Mouse (Mus musculus) thymus, postnatal 36 days (tissue): ENCODE data around the gene Otor.

ENCODE experiments used
- DNase-seq, 2 experiments: peaks; one replicate each; pipeline ENCODE4 v3.0.0; 2022; ENCODE audit warnings: mixed read lengths in 2 of 2

Gene Otor

DNA sequence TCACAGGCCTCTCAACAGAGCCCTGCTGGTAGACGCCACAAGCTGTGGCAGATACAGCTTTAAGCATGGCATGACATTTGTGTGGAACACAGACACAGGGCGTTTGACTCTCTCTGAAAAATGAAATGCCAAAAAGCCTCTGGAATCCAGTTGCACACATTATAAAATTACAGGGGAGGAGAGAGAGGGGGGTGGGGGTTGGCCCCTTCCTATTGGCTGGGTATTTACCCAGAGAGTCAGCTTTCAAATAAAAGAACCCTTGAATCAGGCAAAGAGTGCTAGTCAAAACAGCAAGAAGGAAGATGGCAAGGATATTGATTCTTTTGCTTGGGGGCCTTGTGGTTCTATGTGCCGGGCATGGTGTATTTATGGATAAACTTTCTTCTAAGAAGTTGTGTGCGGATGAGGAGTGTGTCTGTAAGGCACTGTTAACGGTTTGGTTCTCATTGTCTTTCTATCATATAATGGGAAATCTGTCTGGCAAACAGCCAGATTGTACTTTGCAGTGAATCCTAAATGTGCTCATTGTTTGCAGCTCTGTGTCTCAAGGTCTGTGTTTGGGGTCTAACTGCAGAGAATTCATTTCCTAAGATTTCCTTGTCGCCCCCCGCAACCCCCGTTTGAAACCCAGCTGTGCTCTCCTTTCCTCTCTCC lies at the start of gene Otor:
Otor (plus strand) TSS at position 276 of the 654 bp plus-strand sequence.
- DNase-seq, result no peak

DNA sequence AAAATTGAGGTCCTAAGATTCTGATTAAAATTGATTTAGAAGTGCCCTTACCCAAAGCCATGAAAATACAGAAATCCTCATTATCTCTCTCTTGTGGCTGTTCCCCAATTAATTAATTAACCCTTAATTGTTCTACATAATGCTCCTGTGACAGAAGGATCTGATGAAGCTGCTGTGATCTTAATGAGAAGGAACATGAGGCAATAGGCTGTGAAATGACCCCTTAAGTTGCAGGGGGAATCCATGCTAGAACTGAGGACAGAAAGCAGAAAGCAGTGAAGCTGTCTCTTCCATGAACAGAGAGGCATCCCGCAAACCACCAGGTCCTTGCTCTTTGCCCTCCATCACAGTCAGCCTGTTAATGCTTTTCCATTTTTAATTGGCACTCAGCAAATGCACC lies 47.0 kb upstream of the Otor start:
- no peak for DNase-seq

DNA sequence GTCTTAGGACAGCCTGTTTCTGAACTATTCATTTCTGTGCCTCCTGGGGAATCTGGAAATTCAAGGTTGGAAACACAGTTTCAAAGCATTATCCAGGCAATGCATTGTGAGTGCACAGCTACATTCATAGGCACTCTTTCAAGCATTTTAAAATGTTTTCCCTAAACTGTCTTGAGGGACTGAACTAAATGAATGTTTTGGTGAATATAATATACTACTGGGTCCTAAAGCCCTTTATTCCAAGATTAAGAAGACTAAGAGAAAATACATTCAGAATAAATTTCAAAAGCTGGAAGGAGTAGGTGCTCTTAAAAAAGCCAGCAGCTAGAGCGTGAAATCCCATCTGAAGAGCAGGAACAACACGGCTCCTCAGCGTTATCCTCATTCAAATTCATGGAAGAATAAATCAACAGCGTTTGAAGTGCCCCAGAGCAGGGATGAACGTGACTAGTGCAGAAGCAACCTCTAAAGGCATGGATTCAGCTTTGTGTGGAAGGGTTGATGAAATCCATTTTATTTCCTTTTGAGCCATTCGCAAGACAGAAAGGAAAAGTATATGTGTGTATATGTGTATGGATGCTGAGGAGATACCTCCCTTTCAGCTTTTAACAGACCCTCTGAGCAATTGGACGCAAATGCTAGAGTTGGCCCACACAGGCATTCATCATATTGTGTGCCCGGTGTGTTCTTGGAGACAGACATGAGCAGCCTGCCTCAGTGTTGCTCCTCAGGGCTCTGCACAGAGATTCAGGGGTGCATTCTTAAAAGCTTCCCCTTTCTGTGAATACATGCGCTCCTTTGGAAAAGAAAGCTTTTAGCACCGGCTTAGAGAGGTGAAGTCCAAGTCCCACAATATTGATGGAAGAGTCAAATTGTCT lies 45.7 kb upstream of the Otor start:
- no peak for DNase-seq

DNA sequence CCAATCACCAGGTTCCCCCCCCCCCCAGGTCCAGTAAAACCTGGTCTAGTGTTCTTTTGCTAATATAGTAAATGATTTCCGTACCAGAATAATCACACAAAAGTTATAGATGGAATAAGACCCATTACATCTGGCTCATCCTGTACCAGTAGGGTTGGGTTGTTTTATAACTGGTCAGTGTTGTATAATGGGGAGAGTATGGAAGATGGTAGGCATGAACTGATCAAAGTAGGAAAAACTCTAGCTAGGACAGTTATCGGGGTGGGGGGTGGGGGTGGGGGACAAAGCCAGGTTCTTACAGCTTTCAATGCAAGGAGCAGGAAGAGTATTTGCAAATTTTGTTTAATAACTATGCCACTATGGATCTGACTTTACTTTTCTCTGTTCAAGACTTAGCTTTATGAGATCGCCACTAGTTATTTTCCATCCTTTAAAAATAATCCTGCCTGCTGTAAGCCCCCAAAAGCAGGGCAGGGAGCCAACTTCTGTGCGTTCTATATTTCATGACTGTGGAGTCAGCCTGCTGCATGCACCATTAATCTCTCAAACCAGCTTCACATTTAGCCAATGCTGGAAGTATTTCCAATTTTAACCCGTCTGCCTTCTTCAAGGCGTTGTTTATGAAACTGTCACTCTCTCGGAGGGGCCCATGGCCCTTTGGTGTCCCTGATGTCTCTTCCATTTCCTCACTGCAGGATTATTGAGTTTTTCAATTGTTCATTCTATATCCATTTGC lies 43.8 kb upstream of the Otor start:
- DNase-seq, result no peak

DNA sequence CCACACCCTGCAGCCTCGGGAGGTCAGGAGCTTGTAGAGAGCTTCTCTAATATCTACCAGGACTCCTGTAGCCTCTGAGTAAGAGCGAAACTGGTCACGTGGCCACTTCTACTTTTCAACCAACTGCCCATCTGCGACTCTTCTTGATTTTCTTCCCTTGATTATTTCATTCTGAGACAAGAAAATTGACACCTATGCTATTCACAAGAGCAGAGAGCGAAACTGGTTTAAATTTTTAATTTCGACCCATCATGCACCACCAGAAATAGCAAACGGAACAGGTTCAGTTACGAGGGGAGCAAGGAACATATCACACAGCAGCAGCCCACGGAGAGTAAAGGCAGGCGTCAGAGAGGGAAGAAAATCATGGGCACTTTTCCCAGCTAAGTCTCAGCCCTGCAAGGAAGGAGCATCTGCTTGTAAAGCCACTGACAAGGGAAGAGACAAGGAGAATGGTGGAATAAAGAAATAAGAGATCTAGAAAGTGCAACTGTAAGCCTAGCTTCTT lies 43.1 kb upstream of the Otor start:
- no peak for DNase-seq

DNA sequence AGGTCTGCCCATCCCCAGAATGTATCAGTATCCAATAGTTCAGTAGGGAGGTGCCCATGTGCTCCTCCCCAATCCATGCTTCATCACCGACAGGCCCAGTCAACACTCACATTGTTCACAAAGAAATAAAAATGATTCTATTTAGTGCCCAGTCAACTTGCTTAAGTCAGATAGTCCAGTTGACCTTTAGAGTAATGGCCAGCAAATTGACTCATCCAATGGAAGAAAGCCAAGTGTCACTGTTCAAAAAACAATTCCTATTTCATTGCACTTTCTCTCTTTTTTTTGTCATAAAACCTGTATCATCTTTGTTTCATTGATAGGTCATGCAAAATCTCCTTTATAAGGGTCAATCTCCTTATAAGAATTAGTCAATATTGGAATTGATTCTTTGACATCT lies 36.7 kb upstream of the Otor start:
- DNase-seq, result no peak

DNA sequence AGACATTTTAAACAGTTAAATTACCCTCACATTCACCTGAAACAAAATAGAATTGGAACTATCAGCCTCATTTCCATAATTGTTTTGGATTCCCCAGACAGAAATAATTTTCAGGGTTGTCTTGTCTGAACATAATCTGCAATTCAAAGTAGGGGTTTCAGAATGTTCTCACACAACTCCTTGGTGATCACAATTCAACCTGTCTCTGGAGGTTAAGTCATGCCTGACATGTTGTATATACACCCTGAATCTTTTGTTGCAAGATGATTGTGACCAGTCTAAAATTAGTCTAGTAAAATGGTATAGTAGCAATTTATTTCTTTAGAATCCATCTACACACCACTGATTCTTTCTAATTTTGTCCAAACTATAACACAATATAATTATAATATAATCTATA lies 23.0 kb upstream of the Otor start:
- no peak for DNase-seq

DNA sequence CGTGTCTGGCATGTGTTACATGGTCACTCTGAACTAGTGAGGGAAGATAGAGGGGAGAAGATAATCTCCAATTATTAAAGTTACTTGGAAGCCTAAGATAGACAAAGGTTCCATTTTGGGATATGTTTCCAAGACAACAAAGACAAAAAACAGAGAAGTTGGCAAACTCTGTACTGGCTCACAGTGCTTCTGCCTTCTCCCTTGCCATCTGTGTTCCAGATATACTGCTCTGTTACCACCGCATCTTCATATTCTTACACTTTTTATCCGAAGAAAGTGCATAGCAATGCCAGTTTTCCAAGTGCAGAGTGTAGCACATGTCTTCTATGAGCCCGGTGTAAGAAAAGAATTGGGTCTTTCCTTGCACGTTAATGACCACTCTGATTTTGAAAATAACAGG lies 21.5 kb upstream of the Otor start:
- DNase-seq, result no peak

DNA sequence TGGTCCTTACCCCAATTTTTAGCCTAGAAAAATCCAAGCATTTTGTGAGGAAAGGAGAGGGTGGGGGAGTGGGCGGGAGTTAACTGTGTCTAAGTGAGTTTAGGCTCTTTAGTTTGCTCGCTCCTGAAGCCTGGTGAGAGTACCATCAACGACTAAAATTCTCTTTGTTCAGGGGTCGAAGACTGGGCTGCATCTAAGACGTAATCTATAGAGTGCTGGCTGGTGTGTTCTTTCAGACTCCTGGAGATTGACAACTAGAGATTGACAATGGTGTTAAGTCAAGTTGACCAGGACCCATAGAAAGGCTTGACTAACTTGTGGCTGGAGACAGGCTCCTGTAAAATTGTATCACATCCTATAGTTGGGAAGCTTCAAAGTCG lies 15.9 kb upstream of the Otor start:
- DNase-seq, result no peak

DNA sequence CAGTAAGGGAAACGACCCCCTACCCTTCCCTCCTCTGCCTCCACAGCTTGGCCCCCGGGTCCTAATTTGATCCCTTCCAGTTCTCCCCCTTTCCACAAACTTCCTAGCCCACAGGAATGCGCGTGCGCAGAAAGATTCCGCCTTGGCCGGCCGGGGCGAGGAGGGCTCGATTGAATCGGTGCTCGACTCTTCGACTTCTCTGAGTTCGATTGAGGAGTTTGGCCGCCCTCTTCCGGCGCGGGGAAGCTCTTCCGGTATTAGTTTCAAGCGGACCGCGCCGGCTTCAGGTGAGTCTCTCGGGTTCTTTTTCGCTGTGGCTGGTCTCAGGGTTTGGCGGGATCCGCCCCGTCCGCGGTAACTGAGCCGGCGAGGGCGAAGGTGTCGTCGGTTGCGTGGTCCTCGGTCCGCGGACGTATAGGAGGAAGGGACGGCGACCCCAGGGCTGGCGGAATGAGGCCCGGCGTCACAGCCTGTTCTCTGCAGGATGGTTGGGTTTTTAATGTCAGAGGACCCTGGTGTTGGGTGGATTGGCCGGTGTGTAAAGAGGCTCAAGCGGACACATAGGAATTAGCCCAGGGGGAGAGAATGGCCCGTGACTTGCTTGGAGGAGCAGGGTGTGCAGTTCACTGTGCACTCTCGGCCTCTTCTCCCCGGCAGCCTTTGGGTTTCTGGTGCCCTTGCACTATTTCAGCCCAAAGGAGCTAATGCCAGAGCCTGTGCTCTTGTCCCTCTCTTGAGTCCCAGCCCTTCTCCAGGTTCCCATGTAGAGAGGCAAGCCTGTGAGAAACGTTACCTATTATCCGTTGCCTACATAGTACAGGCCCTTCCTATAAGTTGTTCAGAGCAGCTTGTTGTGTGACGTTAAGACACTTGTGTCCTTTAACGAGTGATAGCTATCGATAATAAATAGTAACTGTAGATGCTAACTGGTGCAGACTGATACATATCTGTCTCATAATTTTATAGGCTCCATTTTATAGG lies 15.2 kb upstream of the Otor start, which contains the start of gene Snrpb2:
Snrpb2 (plus strand) TSS at position 228 of the 981 bp plus-strand sequence.
- peak; percentile 77 to 81 for DNase-seq

DNA sequence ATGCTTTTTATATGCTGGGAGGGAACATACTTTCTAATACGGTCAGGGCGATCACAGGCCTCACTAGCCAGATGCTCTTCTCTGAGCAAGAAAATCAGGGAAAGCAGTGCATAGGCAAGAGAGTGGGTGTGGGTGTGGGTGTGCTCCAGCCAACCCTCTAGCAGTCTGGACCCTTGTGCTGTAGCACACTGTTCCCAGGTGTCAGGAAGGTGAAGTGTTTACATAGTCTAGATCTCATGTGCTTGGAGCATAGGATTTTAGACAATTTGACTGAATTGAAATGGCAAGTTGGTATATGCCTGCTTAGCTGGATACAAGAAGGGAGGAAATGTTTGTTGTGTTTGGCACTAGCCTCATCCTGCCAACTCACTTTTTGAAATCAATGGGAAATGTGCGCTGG lies 12.4 kb upstream of the Otor start:
- DNase-seq, result no peak

DNA sequence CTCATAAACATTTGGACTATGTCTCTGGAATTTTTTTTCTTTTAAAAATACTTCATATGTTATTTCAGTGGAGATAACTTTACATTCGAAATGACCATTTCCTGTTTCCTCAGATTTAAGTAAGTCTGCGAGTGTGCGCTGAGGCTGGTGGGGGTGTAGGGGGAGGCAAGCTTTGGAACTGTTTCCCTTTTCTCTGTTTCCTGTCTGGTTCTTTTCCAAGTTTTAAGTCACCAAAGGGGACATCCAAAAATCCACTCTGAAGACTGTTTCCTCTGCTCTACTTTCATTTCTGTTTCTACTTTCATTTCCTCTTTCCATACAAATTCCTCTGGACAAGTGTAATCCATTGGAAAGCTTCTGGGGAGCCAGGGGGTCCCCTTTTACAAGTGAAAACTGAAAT lies 3.4 kb downstream of the Otor start:
- no peak for DNase-seq

DNA sequence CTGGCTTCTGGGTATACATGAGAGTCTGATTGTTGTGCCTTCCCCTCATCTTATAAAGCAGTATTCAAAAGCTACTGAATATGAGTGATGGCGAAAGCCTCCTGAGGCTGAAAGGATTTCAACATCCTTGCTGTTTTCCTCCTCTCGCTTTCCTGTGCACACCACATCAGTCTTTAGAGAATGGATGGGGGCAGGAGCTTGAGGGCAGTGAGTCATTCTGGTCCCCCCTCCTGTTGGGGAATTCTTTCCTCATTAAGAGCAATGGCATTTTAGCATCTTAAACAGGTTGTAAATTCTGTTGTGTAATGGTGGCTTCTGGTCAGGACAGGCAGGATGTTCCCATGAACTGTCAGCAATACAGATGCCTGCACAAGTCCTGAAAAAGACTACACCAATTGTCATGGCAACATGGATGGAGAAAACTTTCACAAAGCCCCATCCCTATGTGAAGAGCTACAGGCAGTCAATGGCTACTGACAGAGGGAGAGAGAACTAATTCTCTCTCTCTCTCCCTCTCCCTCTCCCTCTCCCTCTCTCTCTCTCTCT lies 6.7 kb downstream of the Otor start:
- DNase-seq, result no peak

DNA sequence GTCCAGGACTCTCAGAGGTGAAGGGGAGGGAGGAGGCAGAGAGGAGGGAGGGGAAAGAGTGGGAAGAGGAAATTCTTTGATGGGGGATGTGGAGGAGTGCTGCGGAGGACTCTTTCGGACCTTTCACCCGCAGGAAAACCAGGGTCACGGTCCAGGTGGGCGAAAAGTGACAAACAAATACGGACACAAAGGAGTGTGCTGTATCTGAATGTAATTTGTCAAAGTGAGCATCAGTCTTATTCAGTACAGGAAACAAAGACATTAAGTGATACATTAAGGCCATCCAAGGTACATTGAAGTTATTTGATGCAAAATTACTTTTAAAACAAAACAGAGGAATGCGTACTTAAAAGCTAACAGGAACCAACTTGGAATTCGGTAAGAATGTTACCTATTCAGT lies 11.6 kb downstream of the Otor start:
- DNase-seq, result no peak

DNA sequence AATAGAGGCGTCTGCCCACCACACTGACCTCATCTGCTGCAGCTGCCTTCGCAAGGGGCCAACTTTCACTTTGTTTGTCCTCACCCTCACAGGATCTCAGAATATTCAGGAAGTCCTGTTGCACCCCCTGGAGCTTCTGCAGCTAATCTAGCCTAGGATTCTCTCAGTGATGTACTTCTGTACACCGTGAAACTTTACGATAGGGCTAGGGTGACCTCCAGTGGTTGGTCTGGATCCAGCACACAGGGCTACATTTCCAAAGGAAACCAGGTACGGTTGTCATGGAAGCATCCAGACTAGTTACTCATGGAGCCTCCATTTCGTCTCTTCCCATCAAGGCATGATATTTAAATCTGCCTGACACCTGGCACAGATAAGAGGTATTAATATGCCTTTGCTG lies 15.5 kb downstream of the Otor start:
- no peak for DNase-seq

DNA sequence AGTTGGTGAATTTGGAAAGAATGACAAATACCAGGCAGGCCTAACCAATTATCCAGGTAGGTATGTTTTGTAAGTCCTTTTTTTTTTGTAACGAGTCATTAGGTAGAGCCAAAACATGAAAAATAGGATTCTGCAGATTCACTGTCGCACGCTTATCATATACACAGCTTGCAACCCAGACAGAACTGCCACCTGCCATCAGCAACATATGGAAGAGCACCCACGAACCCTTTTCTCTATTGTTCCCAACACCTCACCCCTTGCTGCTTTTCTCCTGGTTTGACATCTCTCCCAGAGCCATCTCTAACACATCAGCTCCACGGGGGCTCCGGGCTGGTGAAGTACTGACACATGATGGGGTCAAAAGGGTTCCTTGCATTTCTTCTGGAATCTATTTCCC lies 16.5 kb downstream of the Otor start:
- DNase-seq, result no peak

DNA sequence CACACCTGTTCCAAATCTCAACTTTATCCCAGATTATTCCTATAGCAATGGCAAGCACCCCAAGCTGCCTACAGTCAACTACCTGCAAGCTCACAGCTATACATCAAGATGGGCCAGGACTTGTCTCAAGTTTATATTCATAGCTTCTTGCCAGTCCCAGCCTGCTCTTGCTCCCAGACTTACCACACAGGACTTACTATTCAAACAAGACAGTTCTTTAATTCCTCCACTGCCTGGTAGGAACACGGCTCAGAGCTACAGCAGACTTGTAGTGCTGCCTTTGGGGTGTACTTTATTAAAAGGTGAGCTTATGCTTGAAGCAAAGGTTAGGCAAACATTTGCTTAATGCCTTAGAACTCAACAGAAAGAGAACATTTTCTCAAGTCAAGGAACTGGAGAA lies 18.9 kb downstream of the Otor start:
- no peak for DNase-seq

DNA sequence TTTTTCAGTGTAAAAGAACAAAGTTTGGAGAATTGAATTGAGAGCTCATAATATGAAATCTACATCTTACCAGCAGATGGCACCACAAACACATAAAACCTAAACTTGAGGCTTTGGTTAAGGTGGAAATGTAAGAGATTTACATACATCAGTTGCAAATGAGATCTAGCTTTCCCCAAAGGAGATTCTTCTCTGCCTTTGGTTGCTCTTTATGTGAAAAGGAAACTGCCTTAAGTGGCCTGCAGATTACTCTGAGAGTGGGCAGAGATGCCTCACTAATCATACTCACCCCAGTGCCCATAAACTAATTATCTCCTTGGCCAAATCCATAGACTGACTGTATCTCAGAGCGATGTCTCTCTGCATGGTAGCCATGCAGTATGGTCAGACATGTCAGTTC lies 35.6 kb downstream of the Otor start:
- DNase-seq, result no peak

DNA sequence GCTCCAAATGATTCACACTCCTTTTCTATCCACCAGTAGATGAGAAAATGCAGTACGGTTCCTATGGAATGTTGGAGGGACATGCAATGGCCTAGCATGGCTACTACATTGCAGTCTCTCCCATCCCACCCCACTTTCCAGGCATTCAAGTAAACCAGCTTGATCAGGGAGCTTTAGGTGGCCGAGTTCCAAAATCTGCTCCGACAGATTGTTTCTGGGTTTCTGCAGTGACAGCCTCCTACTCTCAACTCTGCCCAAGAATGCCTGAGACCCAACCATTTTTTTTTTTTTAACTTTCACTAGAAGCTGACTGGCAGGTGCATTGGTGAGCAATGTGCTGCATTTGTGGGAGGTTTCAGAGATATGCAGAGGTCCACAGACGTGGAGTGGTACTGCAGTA lies 36.4 kb downstream of the Otor start:
- no peak for DNase-seq

DNA sequence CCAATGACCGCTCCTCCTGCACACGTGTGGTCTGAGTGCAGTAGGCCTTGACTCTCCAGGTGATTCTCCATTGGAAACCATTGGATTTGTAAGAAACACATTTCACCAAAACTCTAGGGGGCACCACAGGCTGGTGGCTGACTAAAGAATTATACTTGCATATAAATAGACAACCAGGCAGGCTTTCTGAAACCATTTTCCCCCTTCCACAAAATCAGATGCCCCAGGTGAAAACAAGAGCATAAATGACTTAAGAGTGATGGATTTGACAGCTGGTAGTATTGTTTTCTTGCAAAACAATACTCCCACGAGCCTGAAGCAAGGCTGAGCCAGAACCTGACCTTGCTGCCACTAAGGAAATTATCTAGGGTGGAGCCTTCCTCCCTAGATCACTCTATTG lies 39.2 kb downstream of the Otor start:
- DNase-seq, result no peak

DNA sequence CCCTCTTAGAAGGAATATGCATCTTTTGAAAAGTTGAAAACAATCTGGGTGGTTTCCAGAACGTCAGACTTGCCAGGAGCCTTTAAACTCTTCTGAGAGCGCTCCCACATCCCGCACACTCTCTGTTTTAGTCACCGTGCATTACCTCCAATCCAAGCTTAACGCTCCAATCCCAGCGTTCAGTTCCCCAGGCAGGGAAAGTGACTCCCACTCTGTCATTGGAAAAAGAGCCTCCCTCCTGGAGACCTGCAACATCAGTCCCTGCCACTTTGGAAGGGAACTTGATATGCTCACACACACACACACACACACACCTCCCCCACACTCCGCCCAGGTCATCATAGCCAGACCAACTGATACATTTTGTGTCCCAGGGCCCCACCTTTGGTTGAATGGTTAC lies 39.9 kb downstream of the Otor start:
- no peak for DNase-seq

DNA sequence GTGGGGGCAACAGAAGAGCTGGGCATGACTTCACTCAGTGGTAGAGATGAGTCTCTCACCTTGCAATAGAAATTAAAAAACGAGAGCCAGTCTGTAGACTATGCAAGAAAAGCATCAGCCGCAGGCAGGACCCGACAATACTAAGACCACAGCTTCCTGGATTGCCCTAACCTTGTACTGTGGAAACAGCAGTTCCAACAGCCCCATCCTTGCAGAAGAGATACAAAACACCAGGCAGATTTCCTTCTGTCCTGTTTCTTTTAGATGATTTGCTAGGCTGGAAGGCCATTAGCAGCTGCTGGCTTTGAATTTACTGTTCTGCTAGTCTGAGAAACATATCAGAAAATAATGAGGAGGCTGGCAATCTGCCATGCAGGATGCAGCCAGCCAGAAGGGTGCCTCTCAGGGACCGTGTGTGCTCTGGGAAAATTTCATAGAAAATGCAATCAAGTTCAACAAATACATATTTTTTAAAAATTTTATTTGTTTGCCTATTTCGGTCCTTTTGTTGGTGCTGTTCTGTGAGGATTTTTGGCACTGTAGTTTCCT lies 52.9 kb downstream of the Otor start:
- DNase-seq, result no peak
